Mouse (Mus musculus) hindbrain, embryonic 10.5 days (tissue): ENCODE measurements around the gene Tbc1d23. TPM values are rescaled to one million over a fixed set of nuclear protein-coding genes. Genes with fewer than 3 reads are reported as not detected.
"Not testable (repeated sequence)": the region's sequence is repeated elsewhere in the genome, so short reads cannot be mapped to it uniquely, and the experiment has no call there.

ENCODE experiments used
- DNase-seq: peaks from one replicate; pipeline ENCODE4 v3.0.0-alpha.2; 2017; ENCODE audit warnings: low spot score
- H3K27ac ChIP-seq: fragments of 300-500 bp; sonication (generic); 2 replicates; pipeline ENCODE4 v1.5.1; 2016; ENCODE audit warnings: mild to moderate bottlenecking, moderate library complexity
- H3K27me3 ChIP-seq: fragments of 300-500 bp; sonication (generic); 2 replicates; pipeline ENCODE4 v1.6.1; 2016; ENCODE audit warnings: mild to moderate bottlenecking; ENCODE audit not compliant: poor library complexity, insufficient read depth, severe bottlenecking
- H3K36me3 ChIP-seq: fragments of 300-500 bp; sonication (generic); 2 replicates; pipeline ENCODE4 v1.6.1; 2016; ENCODE audit warnings: mild to moderate bottlenecking, moderate library complexity
- H3K4me1 ChIP-seq: fragments of 300-500 bp; sonication (generic); replicated peaks from 2 replicates; pipeline ENCODE4 v1.6.1; 2016; ENCODE audit warnings: mild to moderate bottlenecking
- H3K4me3 ChIP-seq: fragments of 300-500 bp; sonication (generic); 2 replicates; pipeline ENCODE4 v1.5.1; 2016; ENCODE audit warnings: mild to moderate bottlenecking, moderate library complexity
- H3K9me3 ChIP-seq: fragments of 300-500 bp; sonication (generic); 2 replicates; pipeline ENCODE4 v1.6.1; 2016; ENCODE audit warnings: mild to moderate bottlenecking, moderate library complexity
- WGBS: fragments of 180-500 bp; shearing (Covaris S2); methylation state at CpG from one replicate; pipeline ENCODE4 v1.1.7; 2016; 5-methylcytosine and 5-hydroxymethylcytosine counted together
- polyA plus RNA-seq: library from polyadenylated mRNA; unstranded; fragments of >200 nt; fragmentation: Nextera tagmentation; extraction: Ambion mirVana; gene quantifications from 2 replicates; pipeline ENCODE4 v1.2.1, GENCODE M21; 2016

Tbc1d23 gene
- polyA plus RNA-seq, 1 experiment from 2014 or later, result 18.0 TPM

GRCm38 (mm10) chr16:57190390-57190789, 40.9 kb downstream of the Tbc1d23 start:
- 92% methylated on average over 8 of the region's 8 CpGs for WGBS
- no peaks in the 10 kb centered on the region for H3K27me3 ChIP-seq

GRCm38 (mm10) chr16:57189493-57189892, 41.8 kb downstream of the Tbc1d23 start:
- peaks cover 42% of the 10 kb centered on the region for H3K36me3 ChIP-seq
- no peak overlapping the region for H3K4me3 ChIP-seq
- no peaks in the 10 kb centered on the region for H3K27me3 ChIP-seq
- no peak for DNase-seq
- H3K4me1 ChIP-seq, result no peaks in the 10 kb centered on the region
- no peaks in the 10 kb centered on the region for H3K9me3 ChIP-seq
- H3K27ac ChIP-seq, result no peak overlapping the region
- 93% methylated on average over 2 of the region's 2 CpGs for WGBS

More at GRCm38 (mm10) chr16:57190390-57190789, 40.9 kb downstream of the Tbc1d23 start:
- H3K36me3 ChIP-seq, result peaks cover 45% of the 10 kb centered on the region
- no peaks in the 10 kb centered on the region for H3K4me1 ChIP-seq
- H3K9me3 ChIP-seq, result no peaks in the 10 kb centered on the region
- DNase-seq, result no peak
- no peak overlapping the region for H3K4me3 ChIP-seq
- no peak overlapping the region for H3K27ac ChIP-seq

GRCm38 (mm10) chr16:57186618-57187017, 44.7 kb downstream of the Tbc1d23 start:
- no peak overlapping the region for H3K27ac ChIP-seq
- 95% methylated on average over 4 of the region's 4 CpGs for WGBS
- H3K27me3 ChIP-seq, result no peaks in the 10 kb centered on the region
- H3K9me3 ChIP-seq, result no peaks in the 10 kb centered on the region
- no peak for DNase-seq
- no peaks in the 10 kb centered on the region for H3K4me1 ChIP-seq
- no peak overlapping the region for H3K4me3 ChIP-seq
- peaks cover 57% of the 10 kb centered on the region for H3K36me3 ChIP-seq

- H3K4me1 ChIP-seq, result no peaks in the 10 kb centered on the region
- no peak overlapping the region for H3K4me3 ChIP-seq
- 90% methylated on average over 5 of the region's 5 CpGs for WGBS
- no peaks in the 10 kb centered on the region for H3K9me3 ChIP-seq
- H3K27ac ChIP-seq, result no peak overlapping the region
- DNase-seq, result no peak
- H3K27me3 ChIP-seq, result no peaks in the 10 kb centered on the region
- peaks cover 56% of the 10 kb centered on the region for H3K36me3 ChIP-seq
These were observed 49.3 kb downstream of the Tbc1d23 start for GRCm38 (mm10) chr16:57182037-57182436.

GRCm38 (mm10) chr16:57181180-57181579, 50.1 kb downstream of the Tbc1d23 start:
- 83% methylated on average over 11 of the region's 11 CpGs for WGBS
- H3K4me3 ChIP-seq, result no peak overlapping the region
- no peaks in the 10 kb centered on the region for H3K9me3 ChIP-seq
- no peaks in the 10 kb centered on the region for H3K27me3 ChIP-seq
- no peak for DNase-seq
- H3K4me1 ChIP-seq, result no peaks in the 10 kb centered on the region
- H3K36me3 ChIP-seq, result peaks cover 64% of the 10 kb centered on the region
- H3K27ac ChIP-seq, result no peak overlapping the region

GRCm38 (mm10) chr16:57177664-57178063, 53.6 kb downstream of the Tbc1d23 start:
- WGBS, result 88% methylated on average over 10 of the region's 10 CpGs
- no peaks in the 10 kb centered on the region for H3K27me3 ChIP-seq
- no peak overlapping the region for H3K4me3 ChIP-seq

GRCm38 (mm10) chr16:57177254-57177653, 54.0 kb downstream of the Tbc1d23 start:
- Histone ChIP-seq H3K4me3 (no peak overlapping the region), H3K36me3 (peaks cover 46% of the 10 kb centered on the region), H3K4me1 (peaks cover 3% of the 10 kb centered on the region; the same call in 1 of the 2 replicates), H3K27ac (no peak overlapping the region), H3K9me3 (no peaks in the 10 kb centered on the region), H3K27me3 (no peaks in the 10 kb centered on the region)
- no peak for DNase-seq
- 55% methylated on average over 2 of the region's 2 CpGs for WGBS

More at GRCm38 (mm10) chr16:57177664-57178063, 53.6 kb downstream of the Tbc1d23 start:
- Histone ChIP-seq H3K36me3 (peaks cover 46% of the 10 kb centered on the region), H3K4me1 (peaks cover 3% of the 10 kb centered on the region; the same call in 1 of the 2 replicates), H3K9me3 (no peaks in the 10 kb centered on the region), H3K27ac (no peak overlapping the region)
- DNase-seq, result no peak

GRCm38 (mm10) chr16:57176276-57176675, 55.0 kb downstream of the Tbc1d23 start:
- no peak for DNase-seq
- no peak overlapping the region for H3K4me3 ChIP-seq
- peaks cover 3% of the 10 kb centered on the region; the same call in 1 of the 2 replicates for H3K4me1 ChIP-seq
- H3K27me3 ChIP-seq, result no peaks in the 10 kb centered on the region
- H3K27ac ChIP-seq, result no peak overlapping the region
- WGBS, result 92% methylated on average over 7 of the region's 7 CpGs
- no peaks in the 10 kb centered on the region for H3K9me3 ChIP-seq
- H3K36me3 ChIP-seq, result peaks cover 39% of the 10 kb centered on the region

GRCm38 (mm10) chr16:57175751-57176150, 55.6 kb downstream of the Tbc1d23 start:
- H3K27ac ChIP-seq, result no peak overlapping the region
- H3K36me3 ChIP-seq, result peaks cover 38% of the 10 kb centered on the region
- 70% methylated on average over 2 of the region's 2 CpGs for whole genome bisulfite sequencing
- no peak overlapping the region for H3K4me3 ChIP-seq
- no peak for DNase-seq
- peaks cover 3% of the 10 kb centered on the region; the same call in 1 of the 2 replicates for H3K4me1 ChIP-seq
- no peaks in the 10 kb centered on the region for H3K9me3 ChIP-seq
- H3K27me3 ChIP-seq, result no peaks in the 10 kb centered on the region

- H3K27ac ChIP-seq, H3K4me1 ChIP-seq, H3K27me3 ChIP-seq, H3K9me3 ChIP-seq, DNase-seq, H3K4me3 ChIP-seq: not testable (repeated sequence)
- H3K36me3 ChIP-seq, result peaks cover 34% of the 10 kb centered on the region
These were observed 56.8 kb downstream of the Tbc1d23 start for GRCm38 (mm10) chr16:57174480-57174879.

- no peak overlapping the region for H3K27ac ChIP-seq
- H3K4me1 ChIP-seq, result peaks cover 21% of the 10 kb centered on the region
- no peaks in the 10 kb centered on the region for H3K27me3 ChIP-seq
- peaks cover 23% of the 10 kb centered on the region for H3K36me3 ChIP-seq
- 94% methylated on average over 6 of the region's 6 CpGs for WGBS
- no peak for DNase-seq
- no peak overlapping the region for H3K4me3 ChIP-seq
- H3K9me3 ChIP-seq, result no peaks in the 10 kb centered on the region
These were observed 59.7 kb downstream of the Tbc1d23 start for GRCm38 (mm10) chr16:57171570-57171969.

GRCm38 (mm10) chr16:57171161-57171560, 60.1 kb downstream of the Tbc1d23 start:
- whole genome bisulfite sequencing, result 90% methylated on average over 8 of the region's 8 CpGs
- peaks cover 19% of the 10 kb centered on the region for H3K36me3 ChIP-seq
- no peak overlapping the region for H3K27ac ChIP-seq
- H3K4me1 ChIP-seq, result peaks cover 21% of the 10 kb centered on the region
- no peak for DNase-seq
- H3K27me3 ChIP-seq, result no peaks in the 10 kb centered on the region
- H3K4me3 ChIP-seq, result no peak overlapping the region
- H3K9me3 ChIP-seq, result no peaks in the 10 kb centered on the region

GRCm38 (mm10) chr16:57168236-57168635, 63.1 kb downstream of the Tbc1d23 start:
- Histone ChIP-seq H3K4me3 (no peak overlapping the region), H3K4me1 (peaks cover 18% of the 10 kb centered on the region), H3K27ac (peak overlapping the region; percentile 59; the same call in 1 of the 2 replicates), H3K36me3 (peaks cover 15% of the 10 kb centered on the region), H3K9me3 (no peaks in the 10 kb centered on the region), H3K27me3 (no peaks in the 10 kb centered on the region)
- WGBS, result 43% methylated on average over 4 of the region's 4 CpGs
- peak; percentile 39 for DNase-seq

GRCm38 (mm10) chr16:57167514-57167912, 63.8 kb downstream of the Tbc1d23 start:
- DNase-seq, result no peak
- Histone ChIP-seq H3K4me3 (peak overlapping the region; percentile 68), H3K27ac (peak overlapping the region; percentile 89), H3K9me3 (no peaks in the 10 kb centered on the region), H3K36me3 (peaks cover 18% of the 10 kb centered on the region), H3K27me3 (no peaks in the 10 kb centered on the region), H3K4me1 (peaks cover 18% of the 10 kb centered on the region)
- WGBS, result 41% methylated on average over 5 of the region's 5 CpGs
